ENCODE assay signal across 32 mouse cellular contexts in genomic region chr1:168783851-168784250, GRCm38 (mm10).
A peak's percentile ranks its signal among the peaks of the same experiment; 100 is the strongest.
DNase-seq lines count a peak whose midpoint lies in the region; ATAC-seq and TF ChIP-seq lines count a peak whose summit lies in the region.
"Had no signal": no experiment of that assay in that cellular context is flagged by ENCODE, and none has a peak within 500 bp of the region (broad histone marks: within the 10 kb centered on the region; RNA-seq: fewer than 3 reads in every experiment).

No protein-coding gene starts in this region.

- no peak for TF ChIP-seq CTCF in lung, embryonic 14.5 days (IDR thresholded peaks at IDR 0.05; ENCODE audit: low read depth)
- TF ChIP-seq CTCF in embryonic fibroblast, embryonic 13.5 days (IDR thresholded peaks at IDR 0.05; ENCODE audit: borderline replicate concordance, insufficient read depth, low read length), result no peak

- H3K9ac ChIP-seq in lung, embryonic 14.5 days, result no peak overlapping the region
- H3K9ac ChIP-seq in forebrain, embryonic 14.5 days (ENCODE audit: low read length), result no peak overlapping the region
- H3K9ac ChIP-seq: embryonic facial prominence, embryonic 13.5 days; forebrain, embryonic 13.5 days; forebrain, postnatal 0 days; heart, embryonic 12.5 days; heart, embryonic 15.5 days; hindbrain, embryonic 13.5 days; intestine, embryonic 15.5 days had no signal

- no peak overlapping the region for H3K4me3 ChIP-seq in lung, embryonic 14.5 days (ENCODE audit: low read depth, low read length)
- H3K4me3 ChIP-seq in embryonic fibroblast, embryonic 13.5 days (ENCODE audit: insufficient read depth, low read length), result no peak overlapping the region
- no peak overlapping the region for H3K4me3 ChIP-seq in forebrain, embryonic 14.5 days (ENCODE audit: low read depth, low read length)
- H3K4me3 ChIP-seq: embryonic facial prominence, embryonic 10.5 days; embryonic facial prominence, embryonic 13.5 days; forebrain, embryonic 10.5 days; forebrain, embryonic 13.5 days; gastrocnemius, adult 2 months; heart, embryonic 12.5 days; heart, embryonic 15.5 days; hindbrain, embryonic 10.5 days; hindbrain, embryonic 13.5 days; intestine, embryonic 15.5 days had no signal

- no peaks in the 10 kb centered on the region for H3K4me1 ChIP-seq in lung, embryonic 14.5 days (ENCODE audit: insufficient read depth)
- peaks cover 9% of the 10 kb centered on the region; the same call in 1 of the 2 replicates for H3K4me1 ChIP-seq in embryonic fibroblast, embryonic 13.5 days (ENCODE audit: control insufficient read depth, insufficient read depth, low read length)
- H3K4me1 ChIP-seq in forebrain, embryonic 14.5 days (ENCODE audit: control insufficient read depth, insufficient read depth, low read length), result no peaks in the 10 kb centered on the region
- H3K4me1 ChIP-seq: forebrain, embryonic 13.5 days; intestine, embryonic 15.5 days had no signal

- no peaks in the 10 kb centered on the region for H3K36me3 ChIP-seq in lung, embryonic 14.5 days (ENCODE audit: insufficient read depth)
- no peaks in the 10 kb centered on the region for H3K36me3 ChIP-seq in forebrain, embryonic 14.5 days (ENCODE audit: control insufficient read depth, insufficient read depth, low read length)
- H3K36me3 ChIP-seq: embryonic facial prominence, embryonic 10.5 days; embryonic facial prominence, embryonic 13.5 days; forebrain, embryonic 10.5 days; G1E; heart, embryonic 12.5 days; heart, embryonic 15.5 days; hindbrain, embryonic 10.5 days; hindbrain, embryonic 13.5 days; intestine, embryonic 15.5 days had no signal

- no peak overlapping the region for H3K27ac ChIP-seq in lung, embryonic 14.5 days (ENCODE audit: low read depth)
- peak overlapping the region; percentile 43 for H3K27ac ChIP-seq in embryonic fibroblast, embryonic 13.5 days (ENCODE audit: insufficient read depth, low read length)
- H3K27ac ChIP-seq in forebrain, embryonic 14.5 days (ENCODE audit: low read depth, low read length), result no peak overlapping the region
- H3K27ac ChIP-seq: embryonic facial prominence, embryonic 10.5 days; embryonic facial prominence, embryonic 13.5 days; forebrain, embryonic 10.5 days; forebrain, embryonic 13.5 days; gastrocnemius, adult 2 months; heart, embryonic 15.5 days; hindbrain, embryonic 10.5 days; hindbrain, embryonic 13.5 days; intestine, embryonic 15.5 days had no signal

- ATAC-seq in lung, embryonic 14.5 days (ENCODE audit: insufficient read depth), result no peak
- no peak for ATAC-seq in forebrain, embryonic 14.5 days
- ATAC-seq: forebrain, embryonic 13.5 days; forebrain, postnatal 0 days; hindbrain, embryonic 16.5 days; intestine, embryonic 15.5 days had no signal

- H3K9me3 ChIP-seq in lung, embryonic 14.5 days (ENCODE audit: low read depth, low read length), result no peaks in the 10 kb centered on the region
- no peaks in the 10 kb centered on the region for H3K9me3 ChIP-seq in forebrain, embryonic 14.5 days (replicated peaks; ENCODE audit: control insufficient read depth, low read length)
- H3K9me3 ChIP-seq: embryonic facial prominence, embryonic 10.5 days; embryonic facial prominence, embryonic 13.5 days; forebrain, embryonic 10.5 days; forebrain, embryonic 13.5 days; heart, embryonic 12.5 days; heart, embryonic 15.5 days; hindbrain, embryonic 10.5 days; hindbrain, embryonic 13.5 days; intestine, embryonic 15.5 days had no signal

- peak; percentile 26 for DNase-seq in adrenal gland, adult 2 months
- DNase-seq in adrenal gland, postnatal 10 days, result no peak
- peak; percentile 40 for DNase-seq in lung, embryonic 14.5 days
- no peak for DNase-seq in lung, postnatal 36 days
- no peak for DNase-seq in forebrain, embryonic 14.5 days (ENCODE audit: low spot score)
- DNase-seq: adrenal gland, adult 8-10 months; B cell, adult 2 months; cerebellum, adult 11-12 months; cerebellum, adult 8-10 months; cerebellum, postnatal 10 days; cerebellum, postnatal 36 days; embryo, embryonic 11 days; forebrain, postnatal 0 days; gastrocnemius, adult 2 months; gastrocnemius, postnatal 14 days; heart, adult 11 months; heart, postnatal 10 days; heart, postnatal 36 days; kidney, adult 11 months had no signal

- H3K4me2 ChIP-seq in lung, embryonic 14.5 days, result no peak overlapping the region
- no peak overlapping the region for H3K4me2 ChIP-seq in forebrain, embryonic 14.5 days (ENCODE audit: low read length)
- H3K4me2 ChIP-seq: embryonic facial prominence, embryonic 13.5 days; forebrain, embryonic 13.5 days; heart, embryonic 12.5 days; heart, embryonic 15.5 days; hindbrain, embryonic 13.5 days; intestine, embryonic 15.5 days had no signal

- no peaks in the 10 kb centered on the region for H3K27me3 ChIP-seq in lung, embryonic 14.5 days (ENCODE audit: insufficient read depth, low read length)
- no peaks in the 10 kb centered on the region for H3K27me3 ChIP-seq in forebrain, embryonic 14.5 days (replicated peaks; ENCODE audit: control insufficient read depth, insufficient read depth, low read length)
- H3K27me3 ChIP-seq: CH12.LX; embryonic facial prominence, embryonic 13.5 days; forebrain, embryonic 13.5 days; heart, embryonic 15.5 days; hindbrain, embryonic 13.5 days; intestine, embryonic 15.5 days had no signal

- no peak for TF ChIP-seq POLR2A in embryonic fibroblast, embryonic 13.5 days (IDR thresholded peaks at IDR 0.05; ENCODE audit: low read depth, low read length)

Comparison
In these comparisons a context has a peak if more than half of its experiments do, and no peak if none do; other contexts are left out.
1. DNase-seq: peak in adrenal gland, adult 2 months (single experiment) and lung, embryonic 14.5 days (single experiment); none in adrenal gland, postnatal 10 days (single experiment), lung, postnatal 36 days (single experiment) and forebrain, embryonic 14.5 days (single experiment).